Mouse (Mus musculus) G1E (cell line): ENCODE data around the gene Coro2a.

Experiments used
- CTCF ChIP-seq: IDR thresholded peaks from 2 replicates; pipeline ENCODE4 v1.5.1; 2012; ENCODE audit warnings: low read depth, low read length, inconsistent platforms, mixed read lengths
- GATA1 ChIP-seq: IDR thresholded peaks from 2 replicates; pipeline ENCODE4 v1.6.1; 2012; ENCODE audit warnings: borderline replicate concordance, low read length, inconsistent platforms, mixed read lengths
- POLR2AphosphoS5 ChIP-seq: IDR thresholded peaks from 2 replicates; pipeline ENCODE4 v1.6.1; 2012; ENCODE audit warnings: low read depth, low read length, inconsistent platforms; ENCODE audit not compliant: insufficient replicate concordance

DNA sequence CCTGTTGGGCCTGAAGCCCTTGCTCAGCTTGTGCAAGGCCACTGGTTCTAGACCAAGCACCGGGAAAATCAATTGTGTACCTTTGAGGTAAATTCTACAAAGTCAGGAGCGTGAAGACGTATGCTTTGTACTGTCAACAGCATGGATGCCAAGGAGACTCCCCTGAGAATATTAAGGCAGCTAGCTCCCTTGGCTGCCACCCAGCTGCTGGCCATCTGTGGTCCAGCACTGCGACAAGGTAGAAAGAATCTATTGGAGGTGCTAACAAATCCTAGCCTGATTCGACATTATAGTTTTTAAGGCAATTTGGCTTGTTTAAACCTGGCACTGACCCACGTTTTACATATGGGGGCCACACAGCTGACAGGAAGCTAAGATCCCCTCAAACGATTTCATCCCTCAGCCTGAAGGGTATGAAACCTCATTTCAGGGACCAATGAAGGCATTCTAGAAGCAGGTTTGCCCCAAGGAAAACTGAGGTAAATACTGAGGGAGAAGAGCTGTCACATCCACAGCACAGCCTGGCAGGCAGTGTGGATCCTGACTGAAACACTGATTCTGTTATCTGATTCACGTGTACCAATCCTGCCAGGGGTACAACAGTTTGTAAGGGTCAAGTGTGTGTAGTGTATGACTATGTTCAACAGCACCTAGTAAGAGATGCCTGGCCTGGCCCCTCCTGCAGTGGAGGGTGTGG, 96.5 kb downstream of the Coro2a start:
- TF ChIP-seq CTCF (no peak), POLR2AphosphoS5 (no peak), GATA1 (no peak)
